ENCODE assay signal across 30 mouse cellular contexts in the genomic region with DNA sequence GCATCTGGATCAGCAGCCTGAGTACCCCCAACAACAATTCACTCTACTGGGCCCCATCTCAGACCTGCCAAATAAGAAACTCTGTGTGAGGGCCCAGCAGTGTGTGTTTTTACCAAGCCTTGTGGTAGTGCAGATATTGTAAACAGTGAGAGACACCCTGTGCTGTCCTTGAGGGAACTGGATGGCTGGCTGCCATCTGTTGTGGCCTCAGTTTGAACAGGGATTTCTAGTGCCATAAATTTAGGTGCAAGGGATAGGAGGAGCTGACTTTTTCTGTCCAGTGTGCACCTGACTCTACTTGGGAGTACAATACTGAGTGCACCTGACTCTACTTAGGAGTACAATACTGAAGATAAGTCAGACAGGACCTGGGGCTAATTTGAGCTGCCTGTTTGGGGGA. TPM values are rescaled to one million over a fixed set of nuclear protein-coding genes. Genes with fewer than 3 reads are reported as not detected.
DNase-seq lines count a peak whose midpoint lies in the region; ATAC-seq lines count a peak whose summit lies in the region.
"Had no signal": no experiment of that assay in that cellular context is flagged by ENCODE, and none has a peak within 500 bp of the region (broad histone marks: within the 10 kb centered on the region; RNA-seq: fewer than 3 reads in every experiment).

No protein-coding gene starts in this region.

- H3K4me2 ChIP-seq in intestine, embryonic 15.5 days (replicated peaks): no peak overlapping the region
- H3K4me2 ChIP-seq: forebrain, embryonic 12.5 days; heart, embryonic 11.5 days; hindbrain, embryonic 12.5 days; kidney, embryonic 15.5 days; limb, embryonic 12.5 days; liver, embryonic 15.5 days; lung, embryonic 14.5 days; midbrain, embryonic 15.5 days; neural tube, embryonic 15.5 days had no signal

- no peak overlapping the region for H3K9ac ChIP-seq in intestine, embryonic 15.5 days
- H3K9ac ChIP-seq: forebrain, embryonic 12.5 days; forebrain, postnatal 0 days; hindbrain, embryonic 12.5 days; kidney, embryonic 15.5 days; limb, embryonic 12.5 days; liver, embryonic 15.5 days; lung, embryonic 14.5 days; midbrain, embryonic 15.5 days; neural tube, embryonic 15.5 days had no signal

- ATAC-seq in cerebellum, adult (ENCODE audit: insufficient number of reproducible peaks, low FRiP score, low TSS enrichment): peak; percentile 45; the same call in 1 of the 2 replicates
- ATAC-seq in intestine, embryonic 15.5 days: peak; percentile 66; the same call in 1 of the 2 replicates
- ATAC-seq: forebrain, postnatal 0 days; hindbrain, postnatal 0 days; midbrain, embryonic 15.5 days had no signal

- H3K9me3 ChIP-seq in intestine, embryonic 15.5 days: no peaks in the 10 kb centered on the region
- no peaks in the 10 kb centered on the region for H3K9me3 ChIP-seq in forebrain, embryonic 10.5 days
- H3K9me3 ChIP-seq: forebrain, embryonic 12.5 days; G1E; hindbrain, embryonic 12.5 days; kidney, embryonic 15.5 days; limb, embryonic 12.5 days; liver, embryonic 15.5 days; midbrain, embryonic 10.5 days; midbrain, embryonic 15.5 days; neural tube, embryonic 15.5 days had no signal

- no peak overlapping the region for H3K27ac ChIP-seq in intestine, embryonic 15.5 days
- no peak overlapping the region for H3K27ac ChIP-seq in forebrain, embryonic 10.5 days
- H3K27ac ChIP-seq: forebrain, embryonic 12.5 days; hindbrain, embryonic 12.5 days; hindbrain, postnatal 0 days; kidney, embryonic 15.5 days; left cerebral cortex, adult 2 months; limb, embryonic 12.5 days; liver, embryonic 15.5 days; midbrain, embryonic 10.5 days; midbrain, embryonic 15.5 days; neural tube, embryonic 15.5 days had no signal

- H3K27me3 ChIP-seq in intestine, embryonic 15.5 days (replicated peaks): no peaks in the 10 kb centered on the region
- no peaks in the 10 kb centered on the region for H3K27me3 ChIP-seq in forebrain, embryonic 10.5 days (ENCODE audit: poor library complexity, severe bottlenecking)
- H3K27me3 ChIP-seq: forebrain, embryonic 12.5 days; hindbrain, embryonic 12.5 days; kidney, embryonic 15.5 days; liver, embryonic 15.5 days; midbrain, embryonic 15.5 days; neural tube, embryonic 15.5 days had no signal

- H3K36me3 ChIP-seq in intestine, embryonic 15.5 days: no peaks in the 10 kb centered on the region
- no peaks in the 10 kb centered on the region for H3K36me3 ChIP-seq in forebrain, embryonic 10.5 days (replicated peaks)
- H3K36me3 ChIP-seq: forebrain, embryonic 12.5 days; G1E; hindbrain, embryonic 12.5 days; kidney, embryonic 15.5 days; limb, embryonic 12.5 days; liver, embryonic 15.5 days; midbrain, embryonic 10.5 days; midbrain, embryonic 15.5 days had no signal

- DNase-seq in cerebellum, postnatal 36 days: no peak
- DNase-seq in ovary, adult 18-20 months (ENCODE audit: low spot score): peak; percentile 55
- DNase-seq in ovary, postnatal 14 days (ENCODE audit: low spot score): no peak
- DNase-seq in adrenal gland, adult 8-10 months: peak; percentile 25
- DNase-seq in forebrain, embryonic 10.5 days (ENCODE audit: extremely low spot score, low spot score): no peak
- DNase-seq: cerebellum, adult 18-20 months; cerebellum, postnatal 10 days; forebrain, postnatal 0 days; gastrocnemius, postnatal 10 days; kidney, adult 18-20 months; kidney, postnatal 25 days; lung, embryonic 14.5 days; right cerebral cortex, postnatal 14 days; thymus, adult 2 months; thymus, postnatal 4 days had no signal

- no peaks in the 10 kb centered on the region for H3K4me1 ChIP-seq in intestine, embryonic 15.5 days (replicated peaks)
- H3K4me1 ChIP-seq in forebrain, embryonic 10.5 days: no peaks in the 10 kb centered on the region
- H3K4me1 ChIP-seq: hindbrain, embryonic 12.5 days; kidney, embryonic 15.5 days; limb, embryonic 12.5 days; liver, embryonic 15.5 days; midbrain, embryonic 10.5 days; midbrain, embryonic 15.5 days; neural tube, embryonic 15.5 days had no signal

- no peak overlapping the region for H3K4me3 ChIP-seq in intestine, embryonic 15.5 days (replicated peaks)
- H3K4me3 ChIP-seq in forebrain, embryonic 10.5 days: no peak overlapping the region
- H3K4me3 ChIP-seq: erythroblast, embryonic 14.5 days; forebrain, embryonic 12.5 days; hindbrain, embryonic 12.5 days; kidney, embryonic 15.5 days; left cerebral cortex, adult 2 months; limb, embryonic 12.5 days; liver, embryonic 15.5 days; midbrain, embryonic 10.5 days; midbrain, embryonic 15.5 days; neural tube, embryonic 15.5 days had no signal

RNA-seq across cellular contexts. Expression of gene Rpe, which starts 53.7 kb away (rescaled TPM):
- total RNA-seq in adrenal gland, adult 8-10 months (2022): 10 to 100 TPM; 57.7 to 98.1 (median 71.6) TPM
- 60.4 and 64.6 TPM in 2 replicates for polyA plus RNA-seq in intestine, embryonic 15.5 days (2015; fragmentation: Nextera tagmentation; extraction: Ambion mirVana)
- 53.4 and 56.0 TPM in 2 replicates for polyA plus RNA-seq in forebrain, embryonic 10.5 days (2016; fragmentation: Nextera tagmentation; extraction: Ambion mirVana)

Comparison
In these comparisons a context has a peak if more than half of its experiments do, and no peak if none do; other contexts are left out.
1. DNase-seq: peak in ovary, adult 18-20 months (single experiment) and adrenal gland, adult 8-10 months (single experiment); none in cerebellum, postnatal 36 days (0 of 2), ovary, postnatal 14 days (single experiment) and forebrain, embryonic 10.5 days (single experiment).